Mouse (Mus musculus) MEL (cell line): Measurements from ENCODE around the gene Snapc4.

Source experiments
- CHD2 ChIP-seq: IDR thresholded peaks from 2 replicates; pipeline ENCODE4 v1.6.1; 2011; ENCODE audit warnings: low read length, improper control_type of control experiment
- CTCF ChIP-seq, 3 experiments: IDR thresholded peaks in 2 of 3; conservative IDR thresholded peaks in 1 of 3; 2 replicates each; pipeline ENCODE4 v1.5.1; 2011 to 2012; ENCODE audit warnings: low read length in 3 of 3, low read depth in 2 of 3, mild to moderate bottlenecking in 2 of 3, improper control_type of control experiment in 1 of 3, inconsistent platforms in 1 of 3, mixed read lengths in 1 of 3, moderate library complexity in 1 of 3; ENCODE audit not compliant: control insufficient read depth in 1 of 3, insufficient read depth in 1 of 3, poor library complexity in 1 of 3, severe bottlenecking in 1 of 3
- E2F4 ChIP-seq: IDR thresholded peaks from 2 replicates; pipeline ENCODE4 v1.6.1; 2011; ENCODE audit warnings: low read depth, low read length, improper control_type of control experiment, borderline replicate concordance
- EP300 ChIP-seq, 2 experiments: IDR thresholded peaks; 2 replicates each; pipeline ENCODE4 v1.6.1; 2011; ENCODE audit warnings: improper control_type of control experiment in 2 of 2, low read length in 2 of 2, low read depth in 1 of 2, mild to moderate bottlenecking in 1 of 2
- GABPA ChIP-seq: IDR thresholded peaks from 2 replicates; pipeline ENCODE4 v1.6.1; 2012; ENCODE audit warnings: low read depth, mild to moderate bottlenecking, inconsistent platforms, low read length, improper control_type of control experiment, moderate library complexity
- GATA1 ChIP-seq: IDR thresholded peaks from 2 replicates; pipeline ENCODE4 v1.6.1; 2011; ENCODE audit warnings: low read depth, low read length, improper control_type of control experiment
- MAX ChIP-seq: IDR thresholded peaks from 2 replicates; pipeline ENCODE4 v1.6.1; 2011; ENCODE audit warnings: low read length, improper control_type of control experiment
- POLR2A ChIP-seq, 2 experiments: IDR thresholded peaks; 2 replicates each; pipeline ENCODE4 v1.6.1; 2011 to 2012; ENCODE audit warnings: low read length in 2 of 2, mild to moderate bottlenecking in 2 of 2, control low read depth in 1 of 2, improper control_type of control experiment in 1 of 2, low read depth in 1 of 2, moderate library complexity in 1 of 2; ENCODE audit not compliant: control insufficient read depth in 1 of 2, insufficient read depth in 1 of 2, poor library complexity in 1 of 2
- TCF12 ChIP-seq: IDR thresholded peaks from 2 replicates; pipeline ENCODE4 v1.6.1; 2014; ENCODE audit warnings: low read depth, mild to moderate bottlenecking, inconsistent platforms, low read length, improper control_type of control experiment, moderate library complexity

DNA sequence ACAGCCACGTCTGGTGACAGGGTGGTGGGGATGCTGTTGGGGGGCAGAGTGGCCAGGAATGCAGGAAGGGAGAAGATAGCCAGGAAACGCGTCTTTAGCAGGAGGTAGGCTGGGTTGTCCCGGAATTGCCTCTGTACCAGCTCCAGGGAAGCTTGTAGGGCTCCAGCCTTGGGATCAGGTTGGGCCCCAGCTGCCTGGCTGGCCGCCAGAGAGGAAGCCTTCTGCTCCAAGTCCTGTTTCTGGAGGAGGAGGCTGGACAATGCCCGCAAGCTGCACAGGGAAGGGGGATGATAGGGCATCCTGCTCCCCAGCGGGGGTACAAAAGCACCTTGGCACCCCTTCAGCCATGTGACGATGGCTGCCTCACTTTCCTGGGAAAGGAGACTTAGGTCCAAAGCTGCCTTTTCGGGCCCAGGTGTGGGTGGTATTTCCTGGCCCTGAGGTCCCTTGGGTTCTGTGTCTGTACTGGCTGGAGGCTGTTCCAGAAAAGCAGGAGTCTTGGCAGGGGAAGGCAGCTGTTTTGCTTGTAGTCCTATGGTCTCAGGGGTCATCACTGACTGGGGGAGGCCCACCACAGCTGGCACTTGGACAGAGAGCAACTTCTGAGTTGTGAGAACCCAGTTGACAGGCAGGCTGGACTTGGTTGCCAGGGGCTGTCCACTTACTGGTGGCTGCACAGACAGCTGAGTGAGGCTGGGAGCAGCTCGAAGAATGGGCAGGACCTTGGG lies 15.6 kb downstream of the Snapc4 start:
- TF ChIP-seq GATA1, result no peak
- TF ChIP-seq MAX, result no peak
- no peak for TF ChIP-seq CHD2
- TF ChIP-seq POLR2A (IDR thresholded peaks at IDR 0.05; ENCODE audit: control insufficient read depth in 1 of 2, insufficient read depth in 1 of 2, low read depth in 1 of 2, low read length in 2 of 2, poor library complexity in 1 of 2), result no peak
- no peak for TF ChIP-seq EP300 (IDR thresholded peaks at IDR 0.05; ENCODE audit: low read depth in 1 of 2, low read length in 2 of 2)
- no peak for TF ChIP-seq E2F4
- TF ChIP-seq CTCF (IDR thresholded peaks at IDR 0.05 in 2 of 3, conservative IDR thresholded peaks at IDR 0.05 in 1 of 3; ENCODE audit: control insufficient read depth in 1 of 3, insufficient read depth in 1 of 3, low read depth in 2 of 3, low read length in 3 of 3, poor library complexity in 1 of 3, severe bottlenecking in 1 of 3), result no peak
- no peak for TF ChIP-seq GABPA
- no peak for TF ChIP-seq TCF12
